Mouse (Mus musculus): ENCODE measurements around the gene Bcr. TPM values are rescaled to one million over a fixed set of nuclear protein-coding genes. Genes with fewer than 3 reads are reported as not detected.

Bcr gene
- polyA plus RNA-seq, 1 experiment from 2014 or later = 11.7 TPM

DNA sequence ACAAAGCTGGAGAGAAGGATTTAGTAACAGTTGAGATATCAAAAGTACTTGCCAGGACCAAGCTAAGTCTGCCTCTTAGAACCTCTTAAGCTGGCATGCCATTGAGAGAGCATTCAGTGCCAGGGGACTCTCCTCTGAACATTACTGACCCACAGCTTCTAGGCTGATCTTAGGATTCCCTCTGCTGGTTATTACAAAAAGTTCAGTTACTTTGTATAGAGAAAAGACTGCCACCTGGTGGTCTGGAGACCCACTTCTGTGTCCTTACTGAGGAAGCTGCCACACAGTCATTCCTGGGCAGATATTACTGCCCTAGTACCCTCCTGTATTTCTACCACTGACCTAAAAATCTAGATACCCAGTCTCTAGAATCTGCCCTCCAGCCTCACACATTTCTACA, 90.9 kb downstream of the Bcr start:
- H3K36me3 ChIP-seq (ENCODE audit: control insufficient read depth, insufficient read depth, low read length) = no peaks in the 10 kb centered on the region
- no peaks in the 10 kb centered on the region for H3K27me3 ChIP-seq (ENCODE audit: control insufficient read depth, insufficient read depth, low read length)
- no peak overlapping the region for H3K4me2 ChIP-seq (ENCODE audit: low read depth, low read length, severe bottlenecking)
- H3K4me3 ChIP-seq (ENCODE audit: low read depth, low read length) = no peak overlapping the region
- ATAC-seq (replicated peaks; ENCODE audit: low FRiP score) (peak; percentile 67), DNase-seq (ENCODE audit: low spot score) (peak; percentile 70)
- H3K27ac ChIP-seq (ENCODE audit: low read depth, low read length) = no peak overlapping the region
- no peaks in the 10 kb centered on the region for H3K9me3 ChIP-seq (ENCODE audit: control insufficient read depth, low read length)
- H3K4me1 ChIP-seq (replicated peaks; ENCODE audit: control insufficient read depth, insufficient read depth, low read length) = no peaks in the 10 kb centered on the region
- no peak overlapping the region for H3K9ac ChIP-seq (ENCODE audit: low read length)

DNA sequence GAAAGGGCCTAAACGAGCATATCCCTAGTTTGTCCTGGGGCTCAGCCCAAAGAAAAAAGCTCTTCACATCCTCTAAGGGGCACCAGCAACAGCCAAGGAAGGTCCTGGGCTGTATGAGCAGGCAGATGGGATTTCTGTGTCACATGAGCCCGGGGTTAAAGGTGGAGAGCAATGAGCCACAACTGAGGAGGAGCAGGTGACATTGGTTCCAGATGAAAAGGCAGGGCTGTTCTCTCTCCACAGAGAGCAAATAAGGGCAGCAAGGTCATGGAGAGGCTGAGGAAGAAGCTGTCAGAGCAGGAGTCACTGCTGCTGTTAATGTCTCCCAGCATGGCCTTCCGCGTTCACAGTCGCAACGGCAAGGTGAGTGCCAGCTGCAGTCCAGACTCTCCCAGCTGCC, 96.4 kb downstream of the Bcr start:
- H3K4me1 ChIP-seq (replicated peaks; ENCODE audit: control insufficient read depth, insufficient read depth, low read length) = no peaks in the 10 kb centered on the region
- DNase-seq (ENCODE audit: low spot score) = no peak

GRCm38 (mm10) chr10:75157713-75158112, 97.3 kb downstream of the Bcr start:
- Histone ChIP-seq H3K27ac (ENCODE audit: low read depth, low read length) (no peak overlapping the region), H3K4me3 (ENCODE audit: low read depth, low read length) (no peak overlapping the region), H3K36me3 (ENCODE audit: control insufficient read depth, insufficient read depth, low read length) (no peaks in the 10 kb centered on the region; the same call in 1 of the 2 replicates), H3K4me2 (ENCODE audit: low read depth, low read length, severe bottlenecking) (no peak overlapping the region), H3K9me3 (ENCODE audit: control insufficient read depth, low read length) (no peaks in the 10 kb centered on the region), H3K4me1 (replicated peaks; ENCODE audit: control insufficient read depth, insufficient read depth, low read length) (no peaks in the 10 kb centered on the region), H3K9ac (ENCODE audit: low read length) (no peak overlapping the region), H3K27me3 (ENCODE audit: control insufficient read depth, insufficient read depth, low read length) (no peaks in the 10 kb centered on the region)
- DNase-seq (ENCODE audit: low spot score) (no peak), ATAC-seq (replicated peaks; ENCODE audit: low FRiP score) (no peak)
- WGBS = 91% methylated on average over 8 of the region's 8 CpGs

More for the DNA sequence above, 96.4 kb downstream of the Bcr start:
- H3K9ac ChIP-seq (ENCODE audit: low read length) = no peak overlapping the region
- no peak for ATAC-seq (replicated peaks; ENCODE audit: low FRiP score)
- H3K27ac ChIP-seq (ENCODE audit: low read depth, low read length) = no peak overlapping the region
- no peak overlapping the region for H3K4me3 ChIP-seq (ENCODE audit: low read depth, low read length)
- WGBS = 74% methylated on average over 6 of the region's 6 CpGs
- no peaks in the 10 kb centered on the region for H3K27me3 ChIP-seq (ENCODE audit: control insufficient read depth, insufficient read depth, low read length)
- no peak overlapping the region for H3K4me2 ChIP-seq (ENCODE audit: low read depth, low read length, severe bottlenecking)
- H3K9me3 ChIP-seq (ENCODE audit: control insufficient read depth, low read length) = no peaks in the 10 kb centered on the region
- no peaks in the 10 kb centered on the region; the same call in 1 of the 2 replicates for H3K36me3 ChIP-seq (ENCODE audit: control insufficient read depth, insufficient read depth, low read length)

DNA sequence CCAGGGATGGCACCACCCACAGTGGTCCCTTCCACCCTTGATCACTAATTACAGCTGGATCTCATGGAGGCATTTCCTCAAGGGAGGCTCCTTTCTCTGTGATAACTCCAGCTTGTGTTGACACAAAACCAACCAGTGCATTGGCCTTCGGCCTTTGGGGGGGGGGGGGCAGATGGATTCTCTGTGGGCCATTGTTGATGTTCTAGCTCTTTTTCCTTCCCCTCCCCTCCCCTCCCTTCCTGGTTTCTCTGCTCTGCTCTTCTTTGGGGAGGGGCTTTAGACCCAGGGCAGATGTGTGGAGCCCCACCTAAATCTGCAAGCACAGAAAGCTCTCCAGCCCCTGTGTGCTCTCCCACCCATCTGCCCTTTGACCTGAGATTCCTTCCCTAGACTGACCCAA, 98.0 kb downstream of the Bcr start:
- no peak overlapping the region for H3K4me2 ChIP-seq (ENCODE audit: low read depth, low read length, severe bottlenecking)
- no peak for ATAC-seq (replicated peaks; ENCODE audit: low FRiP score)
- no peaks in the 10 kb centered on the region for H3K4me1 ChIP-seq (replicated peaks; ENCODE audit: control insufficient read depth, insufficient read depth, low read length)
- WGBS = 77% methylated on average over 1 of the region's 1 CpGs
- no peak overlapping the region for H3K9ac ChIP-seq (ENCODE audit: low read length)
- H3K9me3 ChIP-seq (ENCODE audit: control insufficient read depth, low read length) = no peaks in the 10 kb centered on the region
- DNase-seq (ENCODE audit: low spot score) = no peak
- no peak overlapping the region for H3K4me3 ChIP-seq (ENCODE audit: low read depth, low read length)
- no peaks in the 10 kb centered on the region; the same call in 1 of the 2 replicates for H3K36me3 ChIP-seq (ENCODE audit: control insufficient read depth, insufficient read depth, low read length)
- no peak overlapping the region for H3K27ac ChIP-seq (ENCODE audit: low read depth, low read length)
- H3K27me3 ChIP-seq (ENCODE audit: control insufficient read depth, insufficient read depth, low read length) = no peaks in the 10 kb centered on the region

- no peak overlapping the region for H3K27ac ChIP-seq (ENCODE audit: low read depth, low read length)
- WGBS = 81% methylated on average over 10 of the region's 10 CpGs
Observed at GRCm38 (mm10) chr10:75160171-75160900, 99.9 kb downstream of the Bcr start.

GRCm38 (mm10) chr10:75165825-75166481, 105.6 kb downstream of the Bcr start:
- 78% methylated on average over 10 of the region's 10 CpGs for WGBS
- Histone ChIP-seq H3K9ac (ENCODE audit: low read length) (no peak overlapping the region), H3K27ac (ENCODE audit: low read depth, low read length) (no peak overlapping the region), H3K4me2 (ENCODE audit: low read depth, low read length, severe bottlenecking) (no peak overlapping the region), H3K4me1 (replicated peaks; ENCODE audit: control insufficient read depth, insufficient read depth, low read length) (no peaks in the 10 kb centered on the region), H3K4me3 (ENCODE audit: low read depth, low read length) (no peak overlapping the region), H3K9me3 (ENCODE audit: control insufficient read depth, low read length) (no peaks in the 10 kb centered on the region), H3K36me3 (ENCODE audit: control insufficient read depth, insufficient read depth, low read length) (peaks cover 2% of the 10 kb centered on the region; the same call in 1 of the 2 replicates), H3K27me3 (ENCODE audit: control insufficient read depth, insufficient read depth, low read length) (no peaks in the 10 kb centered on the region)
- ATAC-seq (replicated peaks; ENCODE audit: low FRiP score) = no peak
- no peak for DNase-seq (ENCODE audit: low spot score)

More at GRCm38 (mm10) chr10:75160171-75160900, 99.9 kb downstream of the Bcr start:
- no peak for DNase-seq (ENCODE audit: low spot score)
- Histone ChIP-seq H3K4me2 (ENCODE audit: low read depth, low read length, severe bottlenecking) (no peak overlapping the region), H3K27me3 (ENCODE audit: control insufficient read depth, insufficient read depth, low read length) (no peaks in the 10 kb centered on the region), H3K4me1 (replicated peaks; ENCODE audit: control insufficient read depth, insufficient read depth, low read length) (no peaks in the 10 kb centered on the region), H3K36me3 (ENCODE audit: control insufficient read depth, insufficient read depth, low read length) (peaks cover 2% of the 10 kb centered on the region; the same call in 1 of the 2 replicates), H3K9ac (ENCODE audit: low read length) (no peak overlapping the region), H3K4me3 (ENCODE audit: low read depth, low read length) (no peak overlapping the region), H3K9me3 (ENCODE audit: control insufficient read depth, low read length) (no peaks in the 10 kb centered on the region)
- ATAC-seq (replicated peaks; ENCODE audit: low FRiP score) = no peak

DNA sequence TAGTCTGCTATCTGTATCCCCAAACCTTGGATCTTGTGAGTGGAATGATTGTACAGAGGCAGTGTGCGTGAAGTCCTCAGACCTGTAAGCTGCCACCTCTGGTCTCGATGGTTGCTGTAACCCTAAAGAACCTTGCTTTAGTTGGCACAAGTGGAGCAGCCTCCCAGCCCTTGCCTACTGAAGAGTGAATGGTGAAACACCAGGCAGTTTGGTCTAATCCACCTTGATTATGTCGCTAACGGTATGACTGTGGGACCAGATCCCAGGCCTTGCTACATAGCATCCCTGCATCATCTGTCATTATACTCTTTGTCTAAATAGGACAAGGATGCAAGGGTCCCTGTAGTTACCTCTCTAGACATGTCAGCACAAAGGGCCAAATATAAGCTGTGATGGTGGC, 106.2 kb downstream of the Bcr start:
- no peak for DNase-seq (ENCODE audit: low spot score)
- no peaks in the 10 kb centered on the region for H3K27me3 ChIP-seq (ENCODE audit: control insufficient read depth, insufficient read depth, low read length)
- 87% methylated on average over 4 of the region's 4 CpGs for WGBS
- H3K36me3 ChIP-seq (ENCODE audit: control insufficient read depth, insufficient read depth, low read length) = peaks cover 2% of the 10 kb centered on the region; the same call in 1 of the 2 replicates
- H3K9ac ChIP-seq (ENCODE audit: low read length) = no peak overlapping the region
- no peak for ATAC-seq (replicated peaks; ENCODE audit: low FRiP score)
- no peak overlapping the region for H3K4me3 ChIP-seq (ENCODE audit: low read depth, low read length)
- no peak overlapping the region for H3K4me2 ChIP-seq (ENCODE audit: low read depth, low read length, severe bottlenecking)
- no peaks in the 10 kb centered on the region for H3K4me1 ChIP-seq (replicated peaks; ENCODE audit: control insufficient read depth, insufficient read depth, low read length)
- H3K27ac ChIP-seq (ENCODE audit: low read depth, low read length) = no peak overlapping the region
- H3K9me3 ChIP-seq (ENCODE audit: control insufficient read depth, low read length) = no peaks in the 10 kb centered on the region

DNA sequence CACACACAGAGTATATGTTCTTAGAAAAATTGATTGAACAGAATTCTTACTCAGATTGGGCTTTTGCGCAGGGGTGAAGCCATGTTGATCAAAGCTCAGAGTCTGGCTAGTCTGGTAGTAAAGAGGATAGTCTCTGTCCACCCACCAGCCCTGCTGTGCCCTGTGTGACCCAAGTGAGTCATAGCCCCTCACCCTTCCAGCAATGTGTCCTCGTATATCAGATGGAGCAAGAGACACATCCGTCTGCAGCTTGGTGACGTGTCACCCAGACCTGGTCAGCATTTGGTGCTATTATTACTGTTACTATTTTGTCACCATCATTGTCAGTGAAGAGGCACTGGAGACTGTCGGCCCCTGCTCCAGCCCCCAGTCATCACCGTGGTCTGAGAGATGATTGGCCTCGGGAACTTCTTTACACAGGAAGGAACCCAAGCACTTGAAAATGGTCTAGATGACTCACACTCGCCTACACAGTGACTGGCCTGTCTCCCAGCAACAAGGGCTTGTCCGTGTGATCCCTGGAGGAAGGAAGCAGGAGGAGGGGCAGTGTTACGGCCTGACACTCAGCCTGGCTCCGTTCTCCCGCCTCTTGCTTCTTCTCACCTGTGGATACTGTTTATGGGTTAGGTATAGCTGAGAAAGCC, 109.9 kb downstream of the Bcr start:
- no peaks in the 10 kb centered on the region for H3K4me1 ChIP-seq (replicated peaks; ENCODE audit: control insufficient read depth, insufficient read depth, low read length)
- H3K4me2 ChIP-seq (ENCODE audit: low read depth, low read length, severe bottlenecking) = no peak overlapping the region

More for the DNA sequence above, 109.9 kb downstream of the Bcr start:
- no peaks in the 10 kb centered on the region; the same call in 1 of the 2 replicates for H3K36me3 ChIP-seq (ENCODE audit: control insufficient read depth, insufficient read depth, low read length)
- no peaks in the 10 kb centered on the region for H3K9me3 ChIP-seq (ENCODE audit: control insufficient read depth, low read length)
- no peak overlapping the region for H3K4me3 ChIP-seq (ENCODE audit: low read depth, low read length)
- WGBS = 91% methylated on average over 12 of the region's 12 CpGs
- H3K27ac ChIP-seq (ENCODE audit: low read depth, low read length) = no peak overlapping the region
- DNase-seq (ENCODE audit: low spot score) (no peak), ATAC-seq (replicated peaks; ENCODE audit: low FRiP score) (no peak; the same call in 1 of the 2 replicates)
- no peaks in the 10 kb centered on the region for H3K27me3 ChIP-seq (ENCODE audit: control insufficient read depth, insufficient read depth, low read length)
- H3K9ac ChIP-seq (ENCODE audit: low read length) = no peak overlapping the region

Data from forebrain, embryonic 11.5 days (tissue).